Mouse (Mus musculus): ENCODE data around the gene Syk.

Syk gene

GRCm38 (mm10) chr13:52600015-52600643 is 17.2 kb downstream of the Syk start:
- no peak for DNase-seq (ENCODE audit: low spot score)

DNA sequence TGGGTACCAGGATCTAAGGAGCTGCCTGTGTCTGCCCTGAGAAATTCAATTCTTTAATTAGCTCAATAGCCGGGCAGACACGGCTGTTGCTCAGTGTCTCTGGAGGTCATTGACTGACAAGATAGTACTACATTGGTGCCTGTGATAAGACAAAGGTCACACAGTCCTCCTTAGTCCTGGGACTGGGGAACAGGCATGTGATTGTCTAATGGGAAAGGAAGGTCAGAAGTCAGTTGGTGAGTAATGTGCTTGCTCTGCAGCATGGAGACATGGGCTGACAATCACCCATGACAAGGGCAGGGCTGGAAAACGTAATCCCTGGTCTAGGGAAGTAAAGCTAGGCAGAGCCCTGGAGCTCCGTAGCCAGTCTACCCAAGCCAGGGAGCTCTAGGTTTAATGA is 19.8 kb downstream of the Syk start:
- DNase-seq (ENCODE audit: low spot score) = no peak

DNA sequence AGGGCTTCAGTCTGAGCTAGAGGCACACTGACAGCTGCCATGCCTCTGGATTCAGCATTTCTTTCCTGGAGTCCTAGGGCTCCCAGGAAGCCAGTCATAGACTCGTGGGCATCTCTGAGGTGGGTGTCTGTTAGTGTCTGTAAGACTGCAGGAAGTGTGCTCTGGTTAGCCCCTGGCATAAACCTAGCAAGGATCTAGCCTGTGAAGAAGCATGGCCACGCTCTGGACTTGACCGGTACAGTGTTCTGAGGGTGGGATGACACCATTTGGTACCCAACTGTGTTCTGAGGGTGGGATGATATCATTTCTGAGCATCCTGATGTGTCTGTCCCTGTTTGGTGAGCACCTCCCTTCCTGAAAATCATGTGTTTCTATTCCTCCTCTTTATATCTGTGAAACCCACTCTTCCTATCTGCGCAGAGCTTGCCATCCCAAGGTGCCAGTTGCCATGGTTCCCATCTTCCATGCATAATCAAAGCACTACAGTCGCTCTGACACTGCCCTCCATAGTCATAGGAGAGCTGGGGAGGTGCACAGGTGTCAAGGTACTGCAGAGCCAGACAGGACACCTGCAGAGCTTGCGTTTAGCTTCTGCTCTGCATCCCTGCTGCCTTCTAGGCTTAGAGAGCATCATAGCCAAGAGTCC is 20.9 kb downstream of the Syk start:
- no peak for DNase-seq (ENCODE audit: low spot score)

DNA sequence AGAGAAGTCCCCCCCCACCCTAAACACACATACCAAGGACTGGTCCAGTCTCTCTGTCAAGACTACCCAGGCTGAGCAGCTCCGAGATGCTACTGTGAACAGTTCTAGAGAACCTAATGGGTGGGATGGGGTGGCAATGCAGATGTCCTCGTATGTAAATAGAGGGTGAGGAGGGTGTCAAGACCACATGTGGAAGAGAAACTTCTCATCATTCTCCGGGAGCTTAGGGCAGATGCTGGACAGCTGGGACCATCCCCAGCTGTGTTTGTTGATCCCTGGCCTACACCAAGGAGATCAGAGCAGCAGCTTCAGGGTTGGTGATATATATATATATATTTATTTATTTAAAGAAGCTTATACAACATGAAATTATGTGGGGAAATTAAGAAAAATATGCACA is 22.0 kb downstream of the Syk start:
- no peak for DNase-seq (ENCODE audit: low spot score)

DNA sequence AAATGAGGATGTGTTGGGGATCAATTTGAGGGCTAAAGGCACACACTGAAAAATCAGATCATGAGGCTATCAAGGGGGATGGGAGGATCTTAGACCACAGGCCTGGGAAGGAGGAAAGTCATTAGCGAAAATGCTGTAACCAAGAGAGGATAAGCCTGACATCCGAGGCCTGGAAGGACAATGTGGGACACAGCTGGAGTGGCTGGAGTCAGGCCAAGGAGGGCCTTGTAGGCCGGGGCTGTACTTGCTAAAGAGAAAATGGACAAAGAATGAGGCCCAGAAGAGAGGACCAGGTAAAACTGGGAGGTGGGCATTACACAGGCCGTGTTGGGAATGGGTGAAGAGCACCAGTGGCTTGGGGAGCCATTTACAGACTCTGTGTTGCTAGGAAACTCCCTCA is 22.9 kb downstream of the Syk start:
- DNase-seq (ENCODE audit: low spot score) = no peak

DNA sequence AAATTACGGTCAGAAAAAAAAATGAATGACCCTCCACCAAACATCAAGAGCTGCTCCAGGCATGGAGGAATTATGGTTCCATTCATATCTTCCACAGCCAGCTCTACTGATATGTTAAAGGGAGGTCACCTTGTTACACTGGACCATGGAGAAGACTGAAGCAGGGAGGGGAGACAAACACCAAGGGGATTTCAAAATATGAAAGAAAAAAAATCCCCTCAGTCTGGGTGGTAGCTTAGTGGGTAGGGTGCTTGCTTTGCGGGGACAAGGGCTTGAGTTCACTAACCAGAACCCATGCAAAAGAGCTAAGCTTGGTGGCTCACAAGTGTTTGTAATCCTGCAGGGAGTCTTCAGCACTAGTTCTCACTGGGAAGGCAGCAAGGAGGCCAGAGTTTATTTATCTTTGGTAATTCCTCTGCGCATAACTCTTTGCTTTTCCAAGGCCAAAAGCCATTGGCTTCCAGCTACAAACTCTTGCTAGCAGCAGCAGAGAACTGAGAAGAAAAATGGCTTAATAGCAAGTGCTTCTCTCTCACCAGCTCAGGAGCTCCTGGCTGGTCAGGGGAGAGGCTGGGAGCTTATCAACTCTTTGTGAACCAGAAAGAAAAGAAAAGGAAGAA is 23.8 kb downstream of the Syk start:
- no peak for DNase-seq (ENCODE audit: low spot score)

DNA sequence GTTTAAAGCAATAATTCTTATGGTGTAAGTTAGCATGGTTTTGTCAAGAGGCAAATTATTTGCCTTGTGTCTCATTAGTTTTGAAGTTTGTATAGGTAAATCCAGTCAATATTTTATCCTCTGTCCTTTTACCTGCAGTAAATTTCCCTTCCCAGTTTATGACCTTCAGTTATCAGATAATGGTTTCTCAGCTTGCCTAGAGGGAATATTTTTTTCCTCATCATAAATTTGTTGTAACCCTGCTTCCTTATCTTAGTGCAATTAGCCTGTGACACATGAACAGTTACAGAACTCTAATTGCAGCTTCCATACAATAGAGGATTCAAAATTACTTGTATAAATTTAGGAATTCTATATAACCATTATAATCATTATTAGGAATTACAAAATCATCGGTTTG is 25.0 kb downstream of the Syk start:
- DNase-seq (ENCODE audit: low spot score) = no peak

DNA sequence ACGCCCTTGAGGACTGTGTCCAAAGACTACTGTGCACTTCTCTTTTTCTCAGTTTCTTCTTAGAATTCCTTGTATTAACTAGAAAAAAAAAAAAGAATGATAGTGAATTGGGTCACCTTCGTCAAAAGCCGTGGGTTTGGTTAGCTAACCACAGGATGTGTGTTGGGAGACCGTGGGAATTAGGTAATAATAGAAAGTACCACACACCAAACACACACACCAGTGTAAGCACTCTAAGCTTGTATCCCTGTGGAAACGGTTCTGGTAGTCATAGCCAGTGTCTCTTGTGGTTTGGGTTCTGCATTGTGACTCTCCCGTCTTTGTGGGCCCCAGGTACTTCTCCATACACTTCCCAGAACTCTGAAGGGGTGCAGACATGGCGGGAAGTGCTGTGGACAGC is 27.5 kb downstream of the Syk start:
- DNase-seq (ENCODE audit: low spot score) = no peak

- DNase-seq (ENCODE audit: low spot score) = no peak
These were observed 30.3 kb downstream of the Syk start for GRCm38 (mm10) chr13:52613266-52613665.

- DNase-seq (ENCODE audit: low spot score) = no peak
These were observed 32.1 kb downstream of the Syk start for GRCm38 (mm10) chr13:52615085-52615484.

DNA sequence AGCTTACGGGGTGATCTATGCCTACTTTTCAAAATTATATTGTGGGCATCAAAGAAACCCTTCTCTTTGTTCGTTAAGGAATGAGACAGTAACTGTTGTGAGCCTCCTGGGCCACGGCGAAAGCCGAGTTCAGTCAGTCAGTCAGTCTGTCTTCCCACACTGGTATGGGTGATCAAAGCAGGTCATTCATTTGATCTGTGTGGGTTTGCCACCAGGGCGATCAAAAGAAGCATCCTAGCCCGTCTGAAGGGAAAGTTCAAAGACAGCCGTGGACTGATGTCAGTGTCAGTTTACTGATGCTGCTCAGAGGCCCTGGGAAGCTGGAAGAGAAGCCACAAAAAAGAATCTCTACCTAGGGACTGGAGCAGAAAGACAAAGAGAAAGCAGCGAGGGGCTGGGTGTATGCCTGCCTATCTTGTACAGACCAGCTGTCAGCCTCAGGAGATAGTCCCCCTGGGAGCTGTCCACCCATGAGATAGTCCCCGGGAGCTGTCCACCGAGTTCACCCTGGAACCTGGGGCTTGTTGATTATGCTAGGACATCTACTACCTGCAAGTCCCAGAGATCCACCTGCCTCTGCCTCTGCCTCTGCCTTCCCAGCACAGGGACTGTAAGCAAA is 34.2 kb downstream of the Syk start:
- no peak for DNase-seq (ENCODE audit: low spot score)

DNA sequence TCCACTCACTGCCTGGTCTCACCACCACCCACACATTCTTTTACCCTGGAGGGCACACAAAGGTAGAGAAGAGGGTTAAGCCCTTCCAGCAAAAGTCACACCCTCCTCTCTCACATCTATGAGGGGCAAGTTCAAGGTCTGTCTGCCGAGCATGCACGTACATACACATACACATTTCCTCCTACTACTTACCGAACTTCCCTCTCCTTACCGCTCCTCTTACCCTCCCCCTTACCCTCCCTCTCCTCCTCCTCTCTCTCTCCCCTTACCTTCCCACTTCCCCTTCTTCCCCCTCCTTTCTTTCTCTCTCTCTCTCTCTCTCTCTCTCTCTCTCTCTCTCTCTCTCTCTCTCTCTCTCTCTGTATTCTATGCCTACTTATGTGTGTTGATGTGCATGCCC is 35.6 kb downstream of the Syk start:
- no peak for DNase-seq (ENCODE audit: low spot score)

DNA sequence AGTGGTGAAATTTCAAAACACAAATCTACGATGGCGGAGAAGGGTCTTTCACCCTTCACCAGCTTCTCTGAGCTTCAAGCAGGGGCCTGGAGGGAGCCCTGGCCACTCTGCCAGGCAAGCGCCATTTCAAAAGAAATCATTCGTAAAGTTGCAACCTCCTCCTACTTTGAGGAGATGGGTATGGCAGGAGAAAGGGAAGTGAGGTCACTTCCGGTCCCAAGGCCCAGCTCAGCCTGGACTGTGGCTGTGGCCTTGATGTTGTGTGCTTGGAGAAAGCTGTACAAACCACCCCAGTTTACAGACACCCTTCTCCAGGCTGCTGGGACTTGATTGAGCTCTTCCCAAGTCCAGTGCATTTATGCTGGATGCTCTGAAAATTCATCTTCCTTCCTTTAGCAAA is 36.5 kb downstream of the Syk start:
- no peak for DNase-seq (ENCODE audit: low spot score)

- DNase-seq (ENCODE audit: low spot score) = peak; percentile 59
These were observed 41.1 kb downstream of the Syk start for GRCm38 (mm10) chr13:52624038-52624437.

DNA sequence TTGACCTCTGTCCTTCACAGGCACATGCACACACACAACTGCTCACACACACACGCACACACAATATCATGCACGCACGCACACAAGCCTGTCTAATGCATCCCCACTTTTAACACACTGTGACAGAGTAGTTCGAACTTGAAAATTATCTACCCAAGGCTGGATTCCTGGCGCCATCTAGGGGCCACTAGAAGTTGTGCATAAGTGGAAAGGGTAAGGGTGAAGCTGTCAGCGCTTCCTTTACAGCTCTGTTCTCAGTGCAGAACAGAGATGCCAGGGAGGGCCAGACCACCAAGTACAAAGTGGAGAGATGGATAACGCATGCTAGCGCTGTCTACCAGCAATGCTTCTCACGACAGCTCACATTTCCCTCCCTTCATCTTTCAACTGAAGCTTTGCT is 45.6 kb downstream of the Syk start:
- peak; percentile 18 for DNase-seq (ENCODE audit: low spot score)

DNA sequence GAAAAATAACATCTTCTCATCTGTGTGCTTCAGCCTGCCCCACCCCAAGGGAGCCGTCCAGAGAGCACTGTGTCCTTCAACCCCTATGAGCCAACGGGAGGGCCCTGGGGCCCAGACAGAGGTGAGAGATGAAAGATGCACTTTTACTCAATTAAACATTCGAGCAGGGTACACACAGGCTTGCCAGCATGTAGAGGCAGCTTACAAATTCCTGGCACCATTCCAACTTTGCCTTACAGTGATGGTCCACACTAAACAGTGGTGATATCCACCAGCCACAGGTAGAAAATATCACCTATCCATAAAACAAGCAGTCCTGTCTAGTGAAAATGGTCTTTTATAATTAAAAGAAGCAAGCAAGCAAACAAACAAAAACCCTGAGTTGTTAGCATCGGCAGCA is 48.7 kb downstream of the Syk start:
- no peak for DNase-seq (ENCODE audit: low spot score)

- DNase-seq (ENCODE audit: low spot score) = no peak
These were observed 52.5 kb downstream of the Syk start for GRCm38 (mm10) chr13:52635484-52635883.

DNA sequence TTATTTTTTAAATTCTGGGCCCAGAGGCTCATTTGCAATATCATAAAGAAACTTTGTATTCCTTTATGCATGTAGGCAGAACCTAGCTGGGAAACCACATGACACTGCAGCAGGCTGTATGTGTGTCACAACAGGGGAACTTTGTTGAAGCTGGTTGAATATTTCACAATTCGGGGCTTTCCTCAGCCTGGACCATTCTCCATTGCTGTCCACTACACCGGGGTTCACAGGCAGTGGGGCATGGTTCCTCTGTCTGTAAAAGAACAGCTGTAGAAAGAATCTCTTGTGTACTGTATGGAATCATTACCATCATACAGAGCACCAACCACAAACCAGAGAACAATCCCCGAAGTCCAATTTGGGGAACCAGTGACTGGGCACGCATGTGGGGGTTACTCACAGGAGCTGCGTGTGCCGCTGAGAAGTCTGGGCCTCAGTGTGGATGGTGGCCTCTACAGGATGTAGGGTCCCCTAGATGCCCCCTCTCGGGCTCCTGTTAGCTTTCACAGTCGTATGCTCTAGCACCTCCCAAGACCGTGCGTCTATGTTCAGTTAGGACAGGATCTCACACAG is 53.3 kb downstream of the Syk start:
- DNase-seq (ENCODE audit: low spot score) = no peak

- DNase-seq (ENCODE audit: low spot score) = no peak
These were observed 63.6 kb downstream of the Syk start for GRCm38 (mm10) chr13:52646566-52646965.

DNA sequence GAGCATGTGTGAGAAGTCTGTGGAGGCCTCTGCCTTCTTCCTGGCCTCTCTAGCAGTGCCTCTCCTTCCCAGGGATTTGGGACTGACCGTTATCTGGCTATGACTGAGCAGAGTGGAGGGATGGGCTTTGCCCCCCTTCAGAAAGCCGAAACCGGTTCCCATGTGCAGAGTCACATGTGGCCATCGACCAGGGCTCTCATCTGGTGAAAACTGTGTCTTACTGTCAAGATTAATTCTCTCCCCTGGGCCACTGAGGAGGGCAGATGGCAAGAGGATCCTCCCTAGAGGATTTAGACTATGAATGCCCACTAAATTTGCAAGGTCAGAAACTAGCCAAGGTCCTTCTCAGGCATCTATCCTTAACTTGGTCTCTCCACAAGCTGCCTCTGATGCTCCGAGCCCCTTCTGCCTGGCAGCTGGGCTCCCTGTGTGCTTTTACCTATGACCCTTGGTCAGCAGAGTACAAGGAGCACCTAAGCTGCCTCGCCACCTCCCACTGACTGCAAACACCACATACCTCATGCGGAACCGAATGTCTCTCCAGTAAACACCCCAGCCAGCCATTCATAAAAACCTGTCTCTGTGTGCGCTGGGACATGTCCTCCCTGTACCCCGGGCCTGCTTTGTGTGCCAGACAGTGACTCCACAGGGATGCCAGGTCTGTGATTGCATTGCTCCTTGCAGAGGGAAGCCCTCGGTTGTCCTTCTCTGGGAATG is 65.2 kb downstream of the Syk start:
- DNase-seq (ENCODE audit: low spot score) = no peak

GRCm38 (mm10) chr13:52649791-52650418 is 66.9 kb downstream of the Syk start:
- no peak for DNase-seq (ENCODE audit: low spot score)

Data from urinary bladder, postnatal 25 days (tissue).